Mouse (Mus musculus): ENCODE measurements around the gene Rnd2. TPM values are rescaled to one million over a fixed set of nuclear protein-coding genes. Genes with fewer than 3 reads are reported as not detected.
"Not testable (repeated sequence)": the region's sequence is repeated elsewhere in the genome, so short reads cannot be mapped to it uniquely, and the experiment has no call there.

Gene Rnd2
- total and polyA plus RNA-seq, 3 experiments: 1.4 to 4.5 (median 2.8) TPM

DNA sequence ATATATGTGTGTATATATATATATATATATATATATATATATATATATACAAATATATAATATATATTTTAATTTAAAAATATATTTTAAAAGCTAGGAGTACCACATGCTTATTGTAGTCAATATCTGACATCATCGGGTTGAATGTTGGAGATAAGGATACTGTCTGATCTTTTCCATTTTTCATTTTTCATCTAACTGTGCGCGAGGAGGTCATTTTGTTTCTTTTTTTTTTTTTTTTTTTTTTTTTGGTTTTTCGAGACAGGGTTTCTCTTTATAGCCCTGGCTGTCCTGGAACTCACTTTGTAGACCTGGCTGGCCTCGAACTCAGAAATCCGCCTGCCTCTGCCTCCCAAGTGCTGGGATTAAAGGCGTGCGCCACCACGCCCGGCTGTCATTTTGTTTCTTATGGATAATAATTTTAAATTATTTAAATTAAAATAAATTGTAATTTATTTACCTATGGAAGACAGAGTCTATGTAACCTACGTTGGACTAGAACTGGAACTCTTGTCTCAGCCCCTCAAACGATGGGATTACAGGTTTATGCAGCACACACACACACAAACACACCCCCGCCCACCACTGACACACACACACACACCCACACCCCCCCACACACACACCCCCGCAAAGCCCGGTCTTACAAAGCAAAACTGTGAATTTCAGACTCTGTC, 23.2 kb upstream of the Rnd2 start:
- Histone ChIP-seq H3K36me3 (replicated peaks in 1 of 2; ENCODE audit: control insufficient read depth in 1 of 2, insufficient read depth in 1 of 2, low read length in 1 of 2) (peaks cover 29 to 38% of the 10 kb centered on the region in 2 experiments), H3K4me3 (replicated peaks in 1 of 3; ENCODE audit: low read depth in 2 of 3, low read length in 2 of 3, poor library complexity in 1 of 3) (peak overlapping the region; percentile 43 to 98 (median 56)), H3K79me2 (replicated peaks; ENCODE audit: control insufficient read depth, extremely low read depth, insufficient read depth, poor library complexity, severe bottlenecking) (peaks cover 32% of the 10 kb centered on the region), H3K4me2 (ENCODE audit: insufficient read depth, low read depth, poor library complexity, severe bottlenecking) (peak overlapping the region; percentile 23; the same call in 1 of the 2 replicates), H3K4me1 (ENCODE audit: control insufficient read depth in 1 of 2, insufficient read depth in 2 of 2) (peaks cover 12 to 25% of the 10 kb centered on the region in 2 experiments), H3K9ac (ENCODE audit: insufficient read depth, low read depth) (peak overlapping the region; percentile 54; the same call in 1 of the 2 replicates)
- H3K27ac ChIP-seq (ENCODE audit: insufficient read depth, low read depth); DNase-seq (ENCODE audit: extremely low read depth); H3K27me3 ChIP-seq (replicated peaks); H3K9me3 ChIP-seq (replicated peaks; ENCODE audit: low read length); dilution Hi-C loops (cut with MboI; ENCODE audit: extremely low pct_ligation_motif_present, extremely low pct_unique_long_range_greater_than_20kb, low sequenced_read_pairs); in situ Hi-C loops (cut with MboI; ENCODE audit: low pct_ligation_motif_present, low pct_unique_long_range_greater_than_20kb, low sequenced_read_pairs): not testable (repeated sequence)
- TF ChIP-seq ZNF384 (IDR thresholded peaks at IDR 0.05; ENCODE audit: low read depth, low read length): peak; percentile 69; the same call in 1 of the 2 replicates
- peak; percentile 74; the same call in 1 of the 2 replicates for TF ChIP-seq CHD1 (IDR thresholded peaks at IDR 0.05; ENCODE audit: low read depth, low read length)
- TF ChIP-seq EP300 (IDR thresholded peaks at IDR 0.05; ENCODE audit: low read length): peak; percentile 34; the same call in 1 of the 2 replicates

DNA sequence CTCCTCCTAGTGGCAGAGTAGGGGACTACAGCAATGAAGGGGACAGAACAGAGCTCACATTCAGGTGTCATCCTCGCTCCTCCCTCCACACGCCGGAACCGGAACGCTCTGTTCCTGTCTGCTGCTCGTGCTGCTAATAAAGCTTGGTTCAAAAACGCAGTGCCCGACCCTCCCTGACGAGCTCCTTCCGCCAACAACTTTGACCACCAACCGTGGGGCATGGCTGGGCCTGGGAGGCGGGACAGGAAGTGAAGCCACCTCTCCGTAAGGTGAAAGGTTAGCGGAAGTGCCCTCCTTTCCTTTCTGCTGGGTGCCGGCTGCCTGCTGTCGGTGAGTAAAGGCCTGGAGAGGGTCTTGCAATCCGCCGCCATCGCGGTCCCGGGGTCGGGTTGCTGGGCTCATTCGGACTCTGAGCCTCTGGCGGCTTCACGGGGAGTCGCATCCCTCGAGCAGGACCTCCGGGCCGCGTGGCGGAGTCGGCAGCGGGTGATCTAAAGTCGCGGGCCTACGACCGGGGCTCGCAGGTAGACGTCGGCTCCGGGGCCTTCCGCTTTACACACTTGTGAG, 22.6 kb upstream of the Rnd2 start, which contains the start of gene Rpl27:
Gene Rpl27, plus strand, starts transcription at position 172 of the 567 bp plus-strand sequence.
- peaks cover 12 to 25% of the 10 kb centered on the region in 2 experiments for H3K4me1 ChIP-seq (ENCODE audit: control insufficient read depth in 1 of 2, insufficient read depth in 2 of 2)
- H3K9ac ChIP-seq (ENCODE audit: insufficient read depth, low read depth): peak within 1 kb of the TSS; percentile 100
- H3K4me2 ChIP-seq (ENCODE audit: insufficient read depth, low read depth, poor library complexity, severe bottlenecking): peak within 1 kb of the TSS; percentile 97
- peak; percentile 100 for DNase-seq (ENCODE audit: extremely low read depth)
- peaks cover 29 to 33% of the 10 kb centered on the region in 2 experiments for H3K36me3 ChIP-seq (replicated peaks in 1 of 2; ENCODE audit: control insufficient read depth in 1 of 2, insufficient read depth in 1 of 2, low read length in 1 of 2)
- no peaks in the 10 kb centered on the region for H3K27me3 ChIP-seq (replicated peaks)
- in situ Hi-C loops (cut with MboI; ENCODE audit: low pct_ligation_motif_present, low pct_unique_long_range_greater_than_20kb, low sequenced_read_pairs): no loop called here
- H3K9me3 ChIP-seq (replicated peaks; ENCODE audit: low read length): no peaks in the 10 kb centered on the region
- H3K27ac ChIP-seq (ENCODE audit: insufficient read depth, low read depth): peak within 1 kb of the TSS; percentile 72
- H3K79me2 ChIP-seq (replicated peaks; ENCODE audit: control insufficient read depth, extremely low read depth, insufficient read depth, poor library complexity, severe bottlenecking): peaks cover 32% of the 10 kb centered on the region
- peak within 1 kb of the TSS; percentile 74 to 98 (median 98) for H3K4me3 ChIP-seq (replicated peaks in 1 of 3; ENCODE audit: low read depth in 2 of 3, low read length in 2 of 3, poor library complexity in 1 of 3)
- dilution Hi-C loops (cut with MboI; ENCODE audit: extremely low pct_ligation_motif_present, extremely low pct_unique_long_range_greater_than_20kb, low sequenced_read_pairs): no loop called here
- TF ChIP-seq PAX5 (IDR thresholded peaks at IDR 0.05; ENCODE audit: low read length) (no peak), SMC3 (IDR thresholded peaks at IDR 0.05; ENCODE audit: low read depth, low read length) (peak; percentile 68), ZKSCAN1 (IDR thresholded peaks at IDR 0.05; ENCODE audit: borderline replicate concordance, low read depth, low read length) (no peak; the same call in 1 of the 2 replicates), KAT2A (IDR thresholded peaks at IDR 0.05; ENCODE audit: insufficient replicate concordance, low read length) (peak; percentile 99), ZMIZ1 (IDR thresholded peaks at IDR 0.05; ENCODE audit: low read depth, low read length) (peak; percentile 97), POLR2AphosphoS2 (IDR thresholded peaks at IDR 0.05; ENCODE audit: low read depth, low read length) (peak; percentile 73; the same call in 1 of the 2 replicates), E2F4 (IDR thresholded peaks at IDR 0.05; ENCODE audit: insufficient replicate concordance, low read depth, low read length) (no peak), MAX (IDR thresholded peaks at IDR 0.05; ENCODE audit: low read length) (peak; percentile 91), RCOR1 (conservative IDR thresholded peaks at IDR 0.05; ENCODE audit: low read depth, low read length) (no peak), CTCF (conservative IDR thresholded peaks at IDR 0.05 in 1 of 2, IDR thresholded peaks at IDR 0.05 in 1 of 2; ENCODE audit: low read depth in 2 of 2, low read length in 2 of 2) (peak; percentile 74 to 93), CHD1 (IDR thresholded peaks at IDR 0.05; ENCODE audit: low read depth, low read length) (no peak), JUND (conservative IDR thresholded peaks at IDR 0.05; ENCODE audit: low read depth, low read length) (peak; percentile 59; the same call in 1 of the 2 replicates), JUN (IDR thresholded peaks at IDR 0.05; ENCODE audit: insufficient read depth, low read depth, low read length) (no peak), MAZ (IDR thresholded peaks at IDR 0.05; ENCODE audit: low read depth, low read length) (peak; percentile 98; the same call in 1 of the 2 replicates), UBTF (IDR thresholded peaks at IDR 0.05; ENCODE audit: low read depth, low read length) (peak; percentile 51; the same call in 1 of the 2 replicates), NELFE (IDR thresholded peaks at IDR 0.05; ENCODE audit: low read depth, low read length) (peak; percentile 98), GABPA (IDR thresholded peaks at IDR 0.05; ENCODE audit: insufficient replicate concordance, low read depth, low read length) (peak; percentile 86; the same call in 1 of the 2 replicates), USF1 (IDR thresholded peaks at IDR 0.05; ENCODE audit: low read depth, low read length) (no peak; the same call in 1 of the 2 replicates), EP300 (IDR thresholded peaks at IDR 0.05; ENCODE audit: low read length) (no peak; the same call in 1 of the 2 replicates), HCFC1 (IDR thresholded peaks at IDR 0.05; ENCODE audit: low read depth, low read length) (peak; percentile 95), MYC (IDR thresholded peaks at IDR 0.05; ENCODE audit: low read depth, low read length) (peak; percentile 99), MEF2A (IDR thresholded peaks at IDR 0.05; ENCODE audit: borderline replicate concordance, low read depth, low read length) (peak; percentile 91), POLR2A (IDR thresholded peaks at IDR 0.05; ENCODE audit: low read depth, low read length) (peak; percentile 99), TBP (conservative IDR thresholded peaks at IDR 0.05; ENCODE audit: low read depth, low read length) (peak; percentile 97), BHLHE40 (IDR thresholded peaks at IDR 0.05; ENCODE audit: low read depth, low read length) (peak; percentile 64), ETS1 (conservative IDR thresholded peaks at IDR 0.05; ENCODE audit: low read depth, low read length) (peak; percentile 76), CHD2 (IDR thresholded peaks at IDR 0.05; ENCODE audit: low read length) (peak; percentile 96), NRF1 (IDR thresholded peaks at IDR 0.05; ENCODE audit: low read depth, low read length) (peak; percentile 61), ELF1 (IDR thresholded peaks at IDR 0.05; ENCODE audit: low read depth, low read length) (peak; percentile 100)
